Mouse (Mus musculus) ES-E14 (cell line): Measurements from ENCODE around the gene Dse.

Source experiments
- CHD2 ChIP-seq: IDR thresholded peaks from 2 replicates; pipeline ENCODE4 v1.6.1; 2014; ENCODE audit warnings: mild to moderate bottlenecking, low read depth, low read length, inconsistent platforms
- MAFK ChIP-seq: IDR thresholded peaks from 2 replicates; pipeline ENCODE4 v1.6.1; 2014; ENCODE audit warnings: mild to moderate bottlenecking, low read depth, low read length, inconsistent platforms; ENCODE audit not compliant: insufficient read depth
- ZNF384 ChIP-seq: IDR thresholded peaks from 2 replicates; pipeline ENCODE4 v1.6.1; 2012; ENCODE audit warnings: low read depth, low read length, inconsistent platforms

DNA sequence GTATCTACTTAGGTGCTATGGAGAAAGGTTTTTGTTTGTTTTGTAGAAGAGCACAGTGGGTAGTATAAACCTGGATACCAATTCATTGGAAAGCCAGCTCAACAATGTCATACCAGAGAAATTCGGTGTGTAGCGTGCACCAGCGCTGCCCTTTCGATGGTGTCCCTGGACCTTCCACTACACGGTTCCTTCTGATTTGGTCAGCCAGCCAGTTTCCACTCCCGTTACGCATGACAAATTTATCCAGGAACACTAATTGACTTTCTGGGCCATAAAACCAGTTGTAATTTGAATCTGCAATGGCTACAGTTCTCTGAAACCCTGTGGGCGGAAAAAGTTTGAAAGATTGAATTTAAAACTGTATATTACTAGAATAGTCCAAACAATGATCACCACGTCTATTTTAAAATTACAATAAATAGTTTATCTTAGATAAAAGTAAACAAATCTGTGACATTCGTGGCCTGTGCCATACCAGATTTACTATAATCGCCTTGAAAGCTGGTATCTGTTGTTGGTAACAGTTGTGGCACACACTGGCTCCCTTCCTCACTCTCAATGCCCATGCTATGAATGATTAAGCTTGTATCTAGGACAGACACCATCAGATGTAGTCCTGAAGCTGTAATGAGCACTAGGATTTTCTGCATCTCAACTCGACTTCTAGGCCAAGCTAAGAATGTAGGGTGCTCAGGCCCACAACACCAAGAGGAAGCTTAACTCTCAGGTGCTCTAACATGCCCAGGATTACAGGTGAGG, 51.5 kb downstream of the Dse start:
- no peak for TF ChIP-seq CHD2
- TF ChIP-seq MAFK: no peak
- no peak for TF ChIP-seq ZNF384
